Mouse (Mus musculus) ES-E14 (cell line): ENCODE results near the gene Msh3. TPM values are rescaled to one million over a fixed set of nuclear protein-coding genes. Genes with fewer than 3 reads are reported as not detected.
A peak's percentile ranks its signal among the peaks of the same experiment; 100 is the strongest.

Experiments
- DNase-seq: peaks from one replicate; pipeline ENCODE4 v3.0.0-alpha.2; 2013; ENCODE audit warnings: low read depth, low spot score
- H3K27ac ChIP-seq: 2 replicates; pipeline ENCODE4 v1.5.1; 2012; ENCODE audit warnings: low read depth, mild to moderate bottlenecking, low read length, moderate library complexity, mixed read lengths; ENCODE audit not compliant: poor library complexity, insufficient read depth, severe bottlenecking
- H3K36me3 ChIP-seq: 2 replicates; pipeline ENCODE4 v1.6.1; 2012; ENCODE audit warnings: mild to moderate bottlenecking, low read length, moderate library complexity, mixed read lengths; ENCODE audit not compliant: control insufficient read depth, poor library complexity, insufficient read depth, severe bottlenecking
- H3K4me1 ChIP-seq, 2 experiments: fragments of 150-350 bp in 1 of 2; sonication (generic) in 1 of 2; 2 replicates each; pipeline ENCODE4 v1.6.1; 2012; ENCODE audit warnings: low read length in 2 of 2, mild to moderate bottlenecking in 1 of 2, mixed read lengths in 1 of 2; ENCODE audit not compliant: control insufficient read depth in 2 of 2, insufficient read depth in 2 of 2, poor library complexity in 1 of 2
- H3K4me3 ChIP-seq, 2 experiments: fragments of 150-350 bp in 1 of 2; sonication (generic) in 1 of 2; 2 replicates each; pipeline ENCODE4 v1.5.1; 2012; ENCODE audit warnings: low read length in 2 of 2, low read depth in 1 of 2, mild to moderate bottlenecking in 1 of 2, mixed read lengths in 1 of 2; ENCODE audit not compliant: insufficient read depth in 1 of 2, poor library complexity in 1 of 2, severe bottlenecking in 1 of 2
- H3K9ac ChIP-seq: 2 replicates; pipeline ENCODE4 v1.6.1; 2012; ENCODE audit warnings: low read depth, mild to moderate bottlenecking, low read length, mixed read lengths; ENCODE audit not compliant: poor library complexity, insufficient read depth, severe bottlenecking
- H3K9me3 ChIP-seq: fragments of 150-350 bp; sonication (generic); 2 replicates; pipeline ENCODE4 v1.6.1; 2012; ENCODE audit warnings: low read depth, mild to moderate bottlenecking, low read length; ENCODE audit not compliant: control insufficient read depth, insufficient read depth
- CHD2 ChIP-seq: IDR thresholded peaks from 2 replicates; pipeline ENCODE4 v1.6.1; 2014; ENCODE audit warnings: mild to moderate bottlenecking, low read depth, low read length, inconsistent platforms
- HCFC1 ChIP-seq: IDR thresholded peaks from 2 replicates; pipeline ENCODE4 v1.6.1; 2012; ENCODE audit warnings: low read length, inconsistent platforms, borderline replicate concordance; ENCODE audit not compliant: insufficient read depth
- MAFK ChIP-seq: IDR thresholded peaks from 2 replicates; pipeline ENCODE4 v1.6.1; 2014; ENCODE audit warnings: mild to moderate bottlenecking, low read depth, low read length, inconsistent platforms; ENCODE audit not compliant: insufficient read depth
- ZC3H11A ChIP-seq: IDR thresholded peaks from 2 replicates; pipeline ENCODE4 v1.6.1; 2012; ENCODE audit warnings: low read depth, mild to moderate bottlenecking, inconsistent platforms, low read length, borderline replicate concordance
- ZNF384 ChIP-seq: IDR thresholded peaks from 2 replicates; pipeline ENCODE4 v1.6.1; 2012; ENCODE audit warnings: low read depth, low read length, inconsistent platforms
- in situ Hi-C, 2 experiments: fragments of 600-800 bp; cut with MboI; formaldehyde crosslinking; loops; one replicate each; pipeline ENCODE4 v1.15.1; 2025; ENCODE audit warnings: low sequenced_read_pairs in 2 of 2, inconsistent platforms in 1 of 2; ENCODE audit not compliant: unreplicated experiment in 2 of 2
- total RNA-seq: library from RNA; depleted of rRNA; stranded (reverse); fragments of 300-350 nt; gene quantifications from 2 replicates; pipeline ENCODE4 v1.2.3, GENCODE M21; 2012

Gene Msh3
- total RNA-seq, 1 experiment, result 33.0 TPM

DNA sequence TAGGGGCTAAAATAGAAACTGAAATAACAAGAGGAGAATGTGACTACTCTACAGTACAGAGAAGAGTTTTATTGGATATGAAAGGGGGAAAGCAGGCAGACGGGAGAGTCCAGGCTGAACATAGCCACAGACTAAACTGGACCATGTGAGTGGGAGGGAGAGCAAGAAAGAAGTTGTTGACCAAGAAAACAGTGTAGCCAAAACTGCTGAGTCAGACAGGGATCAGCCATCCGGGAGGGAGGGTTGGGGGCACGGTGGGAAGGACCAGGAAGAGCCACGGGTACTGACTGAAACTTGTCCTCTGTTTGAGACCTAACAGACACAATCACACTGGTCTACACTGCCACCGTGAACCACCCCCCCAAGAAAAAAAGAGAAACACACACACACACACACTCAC lies 28.8 kb downstream of the Msh3 start:
- no peak for TF ChIP-seq HCFC1
- peak; percentile 91 for TF ChIP-seq MAFK
- TF ChIP-seq CHD2, result no peak
- no peak for TF ChIP-seq ZC3H11A
- TF ChIP-seq ZNF384, result no peak

DNA sequence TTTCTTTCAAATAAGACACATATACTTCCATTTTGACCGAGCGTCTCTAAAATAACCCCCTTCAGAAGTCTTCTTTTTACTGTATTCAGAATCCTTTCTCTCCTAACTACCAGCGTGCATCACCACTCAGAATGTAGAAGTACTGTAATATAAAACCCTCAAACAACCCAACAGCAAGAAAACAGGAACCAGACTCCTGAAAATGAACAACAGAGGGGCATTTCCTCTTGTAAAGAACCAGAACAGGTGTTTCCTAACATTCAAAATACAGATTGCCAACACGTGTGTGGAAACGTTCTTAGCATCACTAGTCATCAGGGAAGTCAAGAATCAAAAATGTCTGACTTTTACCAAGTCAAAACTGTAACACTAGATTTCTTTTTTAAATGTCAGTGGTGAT lies 34.0 kb downstream of the Msh3 start:
- in situ Hi-C loops, result no loop called here
- TF ChIP-seq HCFC1 (no peak), CHD2 (no peak), MAFK (no peak), ZC3H11A (no peak), ZNF384 (no peak)
- Histone ChIP-seq H3K9me3 (no peaks in the 10 kb centered on the region), H3K4me1 (peaks cover 0 to 2% of the 10 kb centered on the region in 2 experiments; a peak in 1 of 4 replicates), H3K36me3 (peaks cover 5% of the 10 kb centered on the region; the same call in 1 of the 2 replicates), H3K27ac (no peak overlapping the region), H3K9ac (no peak overlapping the region), H3K4me3 (no peak overlapping the region)
- no peak for DNase-seq

More for the DNA sequence above, 28.8 kb downstream of the Msh3 start:
- in situ Hi-C loops, result no loop called here
- no peak overlapping the region for H3K4me3 ChIP-seq
- no peak overlapping the region for H3K27ac ChIP-seq
- no peak overlapping the region for H3K9ac ChIP-seq
- no peak for DNase-seq
- peaks cover 2% of the 10 kb centered on the region; the same call in 1 of the 2 replicates for H3K36me3 ChIP-seq
- no peaks in the 10 kb centered on the region for H3K9me3 ChIP-seq
- peaks cover 0 to 5% of the 10 kb centered on the region in 2 experiments; a peak in 1 of 4 replicates for H3K4me1 ChIP-seq

DNA sequence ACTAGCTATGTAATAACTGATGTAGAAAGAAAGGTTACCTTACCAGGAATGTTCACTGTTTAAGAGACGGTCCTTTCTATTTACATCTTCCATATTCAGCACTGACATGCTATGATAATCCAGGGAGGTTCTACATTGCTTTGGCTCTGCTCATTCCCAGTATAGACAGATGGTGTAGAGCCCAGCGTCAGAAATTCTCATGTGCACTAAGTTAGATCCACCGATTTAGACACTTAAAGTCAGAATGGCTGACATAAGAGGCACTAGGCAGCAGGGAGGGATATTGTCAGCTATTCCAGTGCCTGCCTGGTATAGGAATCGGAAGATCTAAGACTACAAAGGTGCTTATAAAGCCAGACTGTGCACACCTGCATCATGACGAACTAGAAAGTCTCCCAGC lies 40.2 kb downstream of the Msh3 start:
- peaks cover 7% of the 10 kb centered on the region; the same call in 1 of the 2 replicates for H3K36me3 ChIP-seq
- H3K4me1 ChIP-seq, result no peaks in the 10 kb centered on the region
- DNase-seq, result no peak
- H3K9ac ChIP-seq, result no peak overlapping the region
- no peak for TF ChIP-seq CHD2
- TF ChIP-seq MAFK, result no peak
- TF ChIP-seq ZC3H11A, result no peak
- no peak for TF ChIP-seq ZNF384
- TF ChIP-seq HCFC1, result no peak
- no peak overlapping the region for H3K27ac ChIP-seq
- H3K4me3 ChIP-seq, result no peak overlapping the region
- no peaks in the 10 kb centered on the region for H3K9me3 ChIP-seq
- in situ Hi-C loops, result no loop called here

DNA sequence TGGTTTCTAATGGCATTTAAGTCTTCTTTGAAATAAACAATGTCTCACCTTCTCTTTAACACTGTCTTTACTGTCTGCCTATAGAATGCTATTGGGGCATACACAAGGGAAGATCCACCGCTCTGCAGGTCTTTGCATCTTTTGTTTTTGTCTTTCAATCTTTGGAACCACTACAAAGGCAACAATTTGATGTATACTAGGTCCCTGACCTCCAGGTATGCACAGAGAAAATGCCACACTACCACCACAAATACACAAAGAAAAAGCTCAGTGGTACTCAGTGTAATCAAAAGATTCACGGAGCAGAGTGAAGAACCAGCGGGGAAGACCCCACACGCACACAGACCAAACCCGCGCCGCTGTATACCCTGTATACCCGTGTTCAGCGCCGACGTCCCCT lies 49.1 kb downstream of the Msh3 start, which contains the start of gene Gm20379:
Gene Gm20379, plus strand, starts transcription at position 301 of the 400 bp plus-strand sequence.
- no peak for DNase-seq
- Histone ChIP-seq H3K9me3 (no peaks in the 10 kb centered on the region), H3K27ac (no peak within 1 kb of the TSS), H3K4me3 (no peak within 1 kb of the TSS), H3K36me3 (peaks cover 7% of the 10 kb centered on the region), H3K4me1 (no peaks in the 10 kb centered on the region), H3K9ac (no peak within 1 kb of the TSS)
- TF ChIP-seq CHD2 (no peak), HCFC1 (no peak), MAFK (no peak), ZC3H11A (no peak), ZNF384 (no peak)
- in situ Hi-C loops, result no loop called here

- Histone ChIP-seq H3K9me3 (no peaks in the 10 kb centered on the region), H3K9ac (no peak overlapping the region), H3K27ac (no peak overlapping the region), H3K4me3 (no peak overlapping the region), H3K36me3 (peaks cover 7% of the 10 kb centered on the region), H3K4me1 (no peaks in the 10 kb centered on the region)
- no peak for DNase-seq
- in situ Hi-C loops, result no loop called here
- TF ChIP-seq MAFK, result no peak
- TF ChIP-seq ZNF384, result no peak
- TF ChIP-seq CHD2, result no peak
- no peak for TF ChIP-seq HCFC1
- TF ChIP-seq ZC3H11A, result no peak
Measured at GRCm38 (mm10) chr13:92304291-92304690, 50.5 kb downstream of the Msh3 start.
